Mouse (Mus musculus): ENCODE results near the gene Stard13.

Stard13 gene

GRCm38 (mm10) chr5:151180176-151180785, 53.4 kb downstream of the Stard13 start:
- DNase-seq, result no peak

GRCm38 (mm10) chr5:151177171-151177570, 56.5 kb downstream of the Stard13 start:
- DNase-seq, result no peak

- no peak for DNase-seq
These were observed 57.7 kb downstream of the Stard13 start for GRCm38 (mm10) chr5:151175897-151176313.

GRCm38 (mm10) chr5:151174485-151175460, 58.9 kb downstream of the Stard13 start:
- no peak for DNase-seq

GRCm38 (mm10) chr5:151173774-151174173, 59.9 kb downstream of the Stard13 start:
- DNase-seq, result no peak

GRCm38 (mm10) chr5:151170168-151170750, 63.4 kb downstream of the Stard13 start:
- DNase-seq, result no peak

- DNase-seq, result no peak
These were observed 65.4 kb downstream of the Stard13 start for GRCm38 (mm10) chr5:151168191-151168590.

GRCm38 (mm10) chr5:151167641-151168040, 66.0 kb downstream of the Stard13 start:
- DNase-seq, result no peak

GRCm38 (mm10) chr5:151166266-151166665, 67.4 kb downstream of the Stard13 start:
- peak in 1 of 2 experiments; percentile 9 for DNase-seq

GRCm38 (mm10) chr5:151165381-151166016, 68.1 kb downstream of the Stard13 start:
- no peak for DNase-seq

- DNase-seq, result no peak
These were observed 68.8 kb downstream of the Stard13 start for GRCm38 (mm10) chr5:151164815-151165214.

- DNase-seq, result no peak
These were observed 71.0 kb downstream of the Stard13 start for GRCm38 (mm10) chr5:151162642-151163041.

- no peak for DNase-seq
These were observed 78.4 kb downstream of the Stard13 start for GRCm38 (mm10) chr5:151155247-151155646.

- DNase-seq, result no peak
These were observed 78.9 kb downstream of the Stard13 start for GRCm38 (mm10) chr5:151154780-151155179.

- no peak for DNase-seq
These were observed 79.6 kb downstream of the Stard13 start for GRCm38 (mm10) chr5:151154030-151154429.

- no peak for DNase-seq
These were observed 82.1 kb downstream of the Stard13 start for GRCm38 (mm10) chr5:151151549-151151948.

GRCm38 (mm10) chr5:151149509-151149908, 84.1 kb downstream of the Stard13 start:
- no peak for DNase-seq

- DNase-seq, result no peak
These were observed 85.6 kb downstream of the Stard13 start for GRCm38 (mm10) chr5:151148079-151148478.

GRCm38 (mm10) chr5:151145807-151146206, 87.8 kb downstream of the Stard13 start:
- no peak for DNase-seq

GRCm38 (mm10) chr5:151143955-151144354, 89.7 kb downstream of the Stard13 start:
- no peak for DNase-seq

GRCm38 (mm10) chr5:151142671-151143601, 90.7 kb downstream of the Stard13 start:
- no peak for DNase-seq

GRCm38 (mm10) chr5:151142241-151142640, 91.4 kb downstream of the Stard13 start:
- peak in 1 of 2 experiments; percentile 8 for DNase-seq

All from cerebellum, postnatal 36 days (tissue).